Mouse (Mus musculus) layer of hippocampus, adult 8-10 months (tissue): Measurements from ENCODE around the gene Tspan4. TPM values are rescaled to one million over a fixed set of nuclear protein-coding genes. Genes with fewer than 3 reads are reported as not detected.

ENCODE experiments used
- DNase-seq, 2 experiments: peaks; one replicate each; pipeline ENCODE4 v3.0.0; 2022; ENCODE audit warnings: low spot score in 2 of 2
- total RNA-seq, 4 experiments: library from RNA; stranded (reverse); gene quantifications; 2 replicates each; pipeline ENCODE4 v1.2.4; 2022

The Tspan4 gene
- 10 to 100 TPM; 14.7 to 38.7 (median 26.7) TPM for total RNA-seq

- peak in 1 of 2 experiments; percentile 82 for DNase-seq
Observed at GRCm38 (mm10) chr7:141475011-141475804, at the start of gene Tspan4, which contains the start of gene Polr2l. Tspan4 (plus strand) TSS chr7:141475240. Polr2l (minus strand) TSS chr7:141475132.

GRCm38 (mm10) chr7:141426948-141427730 lies 47.9 kb upstream of the Tspan4 start:
- no peak for DNase-seq

GRCm38 (mm10) chr7:141428701-141429100 lies 46.3 kb upstream of the Tspan4 start:
- no peak for DNase-seq

GRCm38 (mm10) chr7:141429310-141429709 lies 45.7 kb upstream of the Tspan4 start, which contains the start of gene Cend1:
Cend1 (minus strand) TSS chr7:141429491.
- peak; percentile 90 to 92 for DNase-seq

GRCm38 (mm10) chr7:141429840-141430584 lies 45.0 kb upstream of the Tspan4 start:
- no peak for DNase-seq

GRCm38 (mm10) chr7:141430585-141431240 lies 44.3 kb upstream of the Tspan4 start:
- no peak for DNase-seq

- DNase-seq, result no peak
Observed at GRCm38 (mm10) chr7:141431434-141432185, 43.4 kb upstream of the Tspan4 start.

- DNase-seq, result no peak
Observed at GRCm38 (mm10) chr7:141432186-141432611, 42.8 kb upstream of the Tspan4 start.

- DNase-seq, result no peak
Observed at GRCm38 (mm10) chr7:141432741-141433516, 42.1 kb upstream of the Tspan4 start.

GRCm38 (mm10) chr7:141433517-141434400 lies 41.3 kb upstream of the Tspan4 start:
- peak in 1 of 2 experiments; percentile 43 for DNase-seq

- DNase-seq, result peak; percentile 67
Observed at GRCm38 (mm10) chr7:141434464-141434863, 40.6 kb upstream of the Tspan4 start.

GRCm38 (mm10) chr7:141435129-141435855 lies 39.7 kb upstream of the Tspan4 start:
- no peak for DNase-seq

- DNase-seq, result no peak
Observed at GRCm38 (mm10) chr7:141435856-141436522, 39.1 kb upstream of the Tspan4 start.

- DNase-seq, result no peak
Observed at GRCm38 (mm10) chr7:141436523-141436892, 38.5 kb upstream of the Tspan4 start.

GRCm38 (mm10) chr7:141437178-141438120 lies 37.6 kb upstream of the Tspan4 start, which contains the start of gene Slc25a22:
Slc25a22 (minus strand) TSS chr7:141437892.
- DNase-seq, result peak; percentile 33 to 76
